Mouse (Mus musculus) E14TG2a.4 (cell line): ENCODE results near the gene Ascc1.
"Not testable (repeated sequence)": the region's sequence is repeated elsewhere in the genome, so short reads cannot be mapped to it uniquely, and the experiment has no call there.

Source experiments
- H3K27me3 ChIP-seq: 2 replicates; pipeline ENCODE4 v1.6.1; 2014; ENCODE audit warnings: low read length, control low read depth; ENCODE audit not compliant: insufficient read depth
- H3K36me3 ChIP-seq: 2 replicates; pipeline ENCODE4 v1.6.1; 2014; ENCODE audit warnings: low read length, control low read depth; ENCODE audit not compliant: insufficient read depth
- H3K4me1 ChIP-seq: replicated peaks from 2 replicates; pipeline ENCODE4 v1.6.1; 2014; ENCODE audit warnings: low read depth, low read length, control low read depth
- H3K4me3 ChIP-seq: replicated peaks from 2 replicates; pipeline ENCODE4 v1.5.1; 2014; ENCODE audit warnings: mild to moderate bottlenecking, low read length
- H3K9me3 ChIP-seq: 2 replicates; pipeline ENCODE4 v1.6.1; 2014; ENCODE audit warnings: low read length, control low read depth
- CTCF ChIP-seq: conservative IDR thresholded peaks from 2 replicates; pipeline ENCODE4 v1.5.1; 2014; ENCODE audit warnings: low read length
- NANOG ChIP-seq: IDR thresholded peaks from 2 replicates; pipeline ENCODE4 v1.6.1; 2014; ENCODE audit warnings: borderline replicate concordance, low read length, mixed read lengths
- POU5F1 ChIP-seq: IDR thresholded peaks from 2 replicates; pipeline ENCODE4 v1.6.1; 2014; ENCODE audit warnings: low read length, borderline replicate concordance

Gene Ascc1

DNA sequence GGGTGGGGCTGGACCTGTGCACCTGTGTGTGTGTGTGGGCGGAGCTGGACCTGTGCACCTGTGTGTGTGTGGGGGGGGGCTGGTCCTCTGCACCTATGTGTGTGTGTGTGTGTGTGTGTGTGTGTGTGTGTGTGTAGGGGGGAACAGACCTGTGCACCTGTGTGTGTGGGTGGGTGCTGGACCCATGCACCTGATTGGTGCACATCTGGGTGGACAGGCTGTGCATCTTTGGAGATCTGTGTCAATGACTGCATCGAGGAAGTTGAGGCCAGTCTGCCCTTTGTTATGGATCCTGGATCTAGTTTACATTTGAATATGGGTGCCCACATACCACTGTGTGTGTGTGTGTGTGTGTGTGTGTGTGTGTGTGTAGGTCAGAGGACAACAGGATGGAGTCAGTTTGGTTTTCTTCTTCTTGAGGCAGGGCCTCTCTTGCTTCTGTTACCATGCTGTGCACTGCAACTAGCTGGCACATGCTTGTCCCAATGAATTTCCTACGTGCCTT is 139.1 kb downstream of the Ascc1 start:
- Histone ChIP-seq H3K27me3 (no peaks in the 10 kb centered on the region), H3K4me1 (peaks cover 83% of the 10 kb centered on the region), H3K36me3 (no peaks in the 10 kb centered on the region), H3K9me3 (peaks cover 8% of the 10 kb centered on the region), H3K4me3 (no peak overlapping the region)
- no peak for TF ChIP-seq CTCF
- TF ChIP-seq NANOG: no peak
- peak; percentile 65; the same call in 1 of the 2 replicates for TF ChIP-seq POU5F1

DNA sequence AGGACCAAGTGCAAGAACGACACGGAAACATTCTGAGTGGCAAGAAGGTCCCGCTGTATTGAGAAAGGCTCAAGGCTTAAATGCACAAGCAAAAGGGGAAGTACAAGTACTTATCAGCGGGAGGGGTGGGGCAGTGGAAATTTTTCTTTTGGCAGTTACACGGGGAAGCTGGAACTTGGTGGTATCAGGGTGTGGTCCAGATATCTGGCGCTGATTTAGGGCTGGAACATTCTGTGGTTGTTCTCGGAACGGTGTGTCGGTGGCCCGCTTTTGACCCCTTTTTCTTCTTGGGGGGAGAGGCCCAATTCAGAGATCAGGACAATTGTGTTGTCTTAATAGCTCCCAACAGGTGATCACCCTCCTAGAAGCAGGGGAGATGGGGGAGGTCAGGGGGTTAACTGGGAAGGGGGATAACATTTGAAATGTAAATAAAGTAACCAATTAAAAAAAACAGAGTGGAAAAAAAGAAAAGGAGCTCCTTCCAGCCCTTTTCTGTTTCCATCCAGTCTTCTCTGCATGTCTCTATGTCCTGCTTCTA is 145.0 kb downstream of the Ascc1 start:
- TF ChIP-seq NANOG: peak; percentile 67
- not testable (repeated sequence) for H3K27me3 ChIP-seq, H3K36me3 ChIP-seq, H3K4me3 ChIP-seq, H3K9me3 ChIP-seq
- H3K4me1 ChIP-seq: peaks cover 78% of the 10 kb centered on the region

DNA sequence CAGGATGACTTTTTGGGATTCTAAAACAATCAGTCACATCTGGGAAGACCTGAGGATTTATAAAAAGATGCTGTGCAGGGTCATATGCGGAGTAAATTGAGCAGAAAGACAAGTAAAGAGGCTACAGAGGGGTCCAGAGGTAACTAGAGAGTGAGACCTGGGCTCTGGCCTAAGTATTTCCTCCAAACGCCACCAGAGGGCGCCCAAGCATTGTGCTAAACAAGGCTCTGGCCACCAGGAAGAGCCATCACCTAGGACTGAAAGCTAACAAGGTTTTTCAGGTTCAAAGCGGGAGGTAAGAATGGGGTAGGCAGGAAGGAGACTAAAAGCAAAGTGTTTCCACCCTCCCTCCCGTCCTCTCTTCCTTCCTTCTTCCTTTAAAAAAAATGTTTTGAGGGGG is 145.5 kb downstream of the Ascc1 start:
- Histone ChIP-seq H3K4me3 (no peak overlapping the region), H3K9me3 (no peaks in the 10 kb centered on the region), H3K27me3 (no peaks in the 10 kb centered on the region), H3K36me3 (no peaks in the 10 kb centered on the region), H3K4me1 (peaks cover 73% of the 10 kb centered on the region)
- peak; percentile 98 for TF ChIP-seq CTCF
- no peak for TF ChIP-seq NANOG
- no peak for TF ChIP-seq POU5F1
